Mouse (Mus musculus) CD4-positive, CD25-positive, alpha-beta regulatory T cell, adult 4 months (primary cell): ENCODE data around the gene Kcnt2. TPM values are rescaled to one million over a fixed set of nuclear protein-coding genes. Genes with fewer than 3 reads are reported as not detected.

ENCODE experiments used
- ATAC-seq: one replicate; pipeline ENCODE4 v1.8.0; 2017
- polyA plus RNA-seq, 2 experiments: library from polyadenylated mRNA; unstranded; fragments of 100-300 nt; shearing (Covaris generic); gene quantifications; one replicate each; pipeline ENCODE4 v1.2.1; 2017

The Kcnt2 gene
- polyA plus RNA-seq = not detected

DNA sequence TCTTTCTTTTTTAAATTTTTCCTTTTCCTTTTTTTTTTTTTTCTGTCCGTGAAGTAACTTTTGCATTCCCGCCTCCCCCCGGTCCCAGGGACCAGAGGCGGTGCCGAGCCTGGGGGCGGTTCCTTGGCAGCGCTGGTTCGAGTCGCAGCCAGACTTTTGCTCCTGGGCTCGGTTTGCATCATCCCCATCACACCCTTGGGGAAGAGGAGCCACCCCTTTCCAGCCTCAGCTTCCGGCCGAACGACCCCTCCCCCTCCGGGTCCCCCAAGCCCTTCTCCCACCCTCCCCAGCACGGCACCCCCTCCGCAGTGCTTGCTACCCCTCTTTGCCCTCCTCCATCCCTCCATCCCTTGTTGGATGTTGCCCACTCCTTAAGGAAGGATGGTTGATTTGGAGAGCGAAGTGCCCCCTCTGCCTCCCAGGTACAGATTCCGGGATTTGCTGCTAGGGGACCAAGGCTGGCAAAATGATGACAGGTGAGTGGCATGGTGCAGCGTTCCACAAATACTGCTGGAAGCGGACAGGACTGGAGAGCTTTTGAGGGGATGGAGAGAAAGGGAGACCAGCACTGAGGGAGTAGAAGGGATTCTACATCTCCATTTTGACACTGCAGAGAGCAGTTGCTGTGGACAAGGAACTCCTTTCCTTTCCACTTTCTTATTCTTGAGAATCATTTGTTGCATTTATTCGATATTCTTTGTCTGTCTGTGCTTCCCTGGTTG, at the start of gene Kcnt2:
Gene Kcnt2, plus strand, starts transcription at position 283 of the 722 bp plus-strand sequence.
- ATAC-seq = no peak

DNA sequence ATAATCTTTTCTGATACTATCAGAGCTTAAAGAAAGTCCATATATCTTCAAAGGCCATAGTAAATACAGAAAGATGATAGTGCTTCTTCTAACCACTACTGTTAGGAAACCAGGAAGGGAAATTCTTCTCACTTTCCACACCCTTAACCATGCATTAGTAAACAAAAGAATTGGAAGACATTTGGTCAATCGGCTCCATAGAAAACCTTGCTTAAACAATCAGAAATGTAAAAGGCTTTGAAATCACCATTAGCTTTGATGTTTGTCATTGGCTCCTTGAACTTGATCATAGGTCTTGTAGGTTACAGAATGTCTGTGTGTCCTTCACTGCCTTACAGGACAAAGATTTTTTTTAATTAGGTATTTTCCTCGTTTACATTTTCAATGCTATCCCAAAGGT, 40.6 kb upstream of the Kcnt2 start:
- no peak for ATAC-seq

DNA sequence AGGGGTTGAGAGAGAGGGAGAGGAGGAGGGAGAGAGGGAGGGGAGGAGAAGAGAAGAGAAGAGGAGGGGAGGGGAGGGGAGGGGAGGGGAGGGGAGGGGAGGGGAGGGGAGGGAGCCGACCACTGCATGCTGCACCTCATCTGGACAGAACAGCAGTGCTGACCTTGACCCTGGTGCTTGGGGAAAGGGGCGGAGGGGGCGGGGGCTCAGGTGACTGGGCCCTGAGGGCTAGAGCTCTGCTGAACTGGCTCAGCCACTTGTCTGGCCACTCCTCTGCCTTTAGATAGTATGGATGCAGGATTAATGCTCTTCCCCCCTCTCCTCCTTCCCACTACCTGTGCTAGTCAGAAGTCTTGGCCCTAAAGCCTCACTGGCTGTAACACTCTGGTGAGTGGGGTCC, 20.7 kb upstream of the Kcnt2 start:
- no peak for ATAC-seq

DNA sequence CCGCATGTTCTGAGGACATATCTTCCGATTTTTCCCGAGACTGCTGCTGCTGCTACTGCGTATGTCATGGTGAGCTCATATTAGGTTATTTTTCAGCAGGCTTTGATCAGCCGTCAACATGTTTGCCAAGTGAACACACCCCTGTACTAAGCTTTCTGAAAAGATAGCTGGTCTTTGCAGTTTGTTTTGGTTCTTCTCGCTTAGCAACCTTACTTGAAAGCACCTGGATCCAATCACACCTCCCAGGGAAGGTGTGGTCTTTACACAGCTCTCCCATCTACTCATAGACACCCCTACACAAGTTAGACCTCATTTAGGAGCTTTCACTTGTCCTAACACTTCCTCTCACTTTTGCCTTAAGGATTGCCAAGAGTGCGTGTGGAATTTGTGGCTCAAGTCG, 19.3 kb upstream of the Kcnt2 start:
- ATAC-seq = no peak

DNA sequence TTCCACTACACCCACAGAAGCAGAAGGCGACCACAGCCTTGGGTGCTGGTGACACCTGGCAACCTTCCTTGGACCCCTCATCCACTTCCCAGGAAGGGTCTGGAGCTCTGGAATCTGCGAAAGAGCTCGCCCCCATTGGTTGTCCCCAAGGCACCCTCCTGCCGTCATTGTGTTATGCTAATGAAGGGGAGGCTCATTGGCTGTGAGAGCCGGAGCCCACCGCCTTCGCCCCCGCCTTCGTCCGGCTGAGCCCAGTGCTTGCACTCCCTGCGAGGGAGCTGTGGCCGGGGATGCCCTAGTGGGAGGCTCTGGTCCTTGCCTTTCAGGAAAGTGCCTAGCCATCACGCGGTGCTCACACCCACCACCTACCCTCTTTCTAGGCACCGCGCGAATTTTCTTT, 493 bp upstream of the Kcnt2 start:
- no peak for ATAC-seq

DNA sequence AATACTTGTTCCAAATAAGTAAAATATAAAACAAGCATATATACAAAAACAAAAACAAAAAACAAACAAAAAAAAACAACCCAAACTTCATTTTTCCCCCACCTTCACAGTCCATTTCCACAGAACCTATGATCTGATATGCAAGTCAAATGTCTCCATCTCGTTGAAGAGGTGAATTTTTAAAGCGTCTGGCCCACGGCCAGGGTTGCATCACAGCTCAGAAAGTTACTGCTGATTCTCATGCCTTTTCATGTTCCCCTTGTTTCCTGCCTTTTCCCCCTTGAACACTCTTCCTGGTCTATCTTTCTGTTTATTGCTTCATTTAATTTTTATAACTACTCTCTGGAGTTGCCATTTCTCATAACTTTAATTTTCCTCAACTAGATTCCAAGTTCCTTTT, 18.7 kb downstream of the Kcnt2 start:
- ATAC-seq = no peak

DNA sequence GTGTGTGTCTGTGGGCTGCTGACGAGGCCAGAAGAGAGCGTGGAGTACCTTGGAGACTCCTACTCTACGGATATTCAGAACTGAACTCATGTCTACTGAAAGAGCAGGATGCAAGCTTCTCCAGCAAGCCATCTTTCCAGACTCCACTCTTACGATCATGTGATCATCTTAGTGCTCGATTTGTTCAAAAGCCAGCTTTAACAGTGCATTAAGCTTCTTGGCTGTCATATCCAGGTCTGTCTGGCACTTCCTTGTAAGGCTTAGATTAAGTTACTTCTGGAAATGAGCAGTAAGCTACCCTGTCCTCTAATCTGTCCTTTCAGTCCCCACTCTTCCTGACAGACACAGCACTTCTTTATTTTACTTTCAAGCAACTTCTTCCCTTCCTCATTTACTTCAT, 20.1 kb downstream of the Kcnt2 start:
- ATAC-seq = no peak

DNA sequence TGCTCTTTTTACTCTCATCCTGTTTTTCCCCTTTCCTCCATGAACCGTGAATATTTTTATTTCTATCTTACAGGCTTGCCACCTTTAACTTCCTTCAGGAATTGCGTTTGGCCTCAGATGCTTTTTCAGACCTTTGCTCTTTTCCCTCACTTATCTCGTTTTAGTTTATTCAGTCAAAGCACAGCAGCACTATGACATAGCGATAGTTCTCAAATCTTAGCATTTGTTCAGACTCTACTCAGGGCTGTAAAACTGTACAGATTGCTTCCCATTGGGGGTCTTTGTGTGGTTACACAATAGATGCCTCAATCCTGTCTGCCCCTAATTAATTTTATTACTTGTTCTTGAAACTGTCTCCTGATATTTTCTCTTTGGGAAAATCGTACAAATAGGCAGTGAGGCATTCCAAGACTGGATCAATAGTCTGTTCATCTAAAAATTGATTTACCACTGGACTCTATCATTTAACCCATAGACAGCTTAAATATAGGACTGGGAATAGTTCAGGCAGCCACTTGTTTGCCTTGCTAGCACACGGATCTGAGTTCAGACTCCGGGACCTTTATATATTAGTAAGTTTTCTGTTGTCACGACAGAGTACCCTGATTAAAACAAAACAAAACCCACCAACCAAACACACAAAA, 20.8 kb downstream of the Kcnt2 start:
- ATAC-seq = no peak

DNA sequence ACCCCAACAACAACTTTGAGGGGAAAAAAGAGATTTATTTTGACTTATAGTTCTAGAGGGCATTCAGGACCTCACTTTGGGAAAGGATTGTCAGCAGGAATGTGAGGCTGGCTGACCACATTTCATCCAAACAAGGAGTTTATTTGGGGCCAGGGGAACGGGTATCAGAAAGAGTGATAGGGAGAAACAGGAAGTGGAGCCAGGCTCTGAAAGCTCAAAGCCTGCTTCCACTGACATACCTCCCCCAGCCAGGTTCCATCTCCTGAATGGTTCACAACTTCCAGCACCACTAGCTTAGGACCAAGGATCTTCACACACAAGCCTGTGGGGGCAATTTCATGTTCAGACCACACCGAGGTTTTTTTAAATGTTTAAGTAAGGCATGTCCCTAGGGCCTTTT, 21.3 kb downstream of the Kcnt2 start:
- no peak for ATAC-seq

DNA sequence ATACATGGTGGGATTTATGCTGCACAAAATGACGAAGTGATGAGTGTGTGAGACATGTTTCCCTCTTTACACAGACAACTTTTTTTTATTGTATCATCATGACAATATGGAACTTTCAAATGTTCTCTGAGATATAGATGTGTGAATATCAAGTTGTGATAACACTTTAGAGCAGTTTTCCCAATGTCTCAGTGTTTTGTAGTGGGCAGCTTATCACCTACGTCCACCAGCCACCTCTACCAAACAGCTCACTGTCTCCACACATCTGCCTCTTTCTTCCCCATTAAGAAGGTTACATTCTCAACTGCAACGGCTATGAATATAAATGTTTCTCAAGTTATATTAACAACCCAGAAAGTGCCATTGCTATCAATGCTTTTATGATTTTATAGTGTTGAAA, 27.7 kb downstream of the Kcnt2 start:
- no peak for ATAC-seq

DNA sequence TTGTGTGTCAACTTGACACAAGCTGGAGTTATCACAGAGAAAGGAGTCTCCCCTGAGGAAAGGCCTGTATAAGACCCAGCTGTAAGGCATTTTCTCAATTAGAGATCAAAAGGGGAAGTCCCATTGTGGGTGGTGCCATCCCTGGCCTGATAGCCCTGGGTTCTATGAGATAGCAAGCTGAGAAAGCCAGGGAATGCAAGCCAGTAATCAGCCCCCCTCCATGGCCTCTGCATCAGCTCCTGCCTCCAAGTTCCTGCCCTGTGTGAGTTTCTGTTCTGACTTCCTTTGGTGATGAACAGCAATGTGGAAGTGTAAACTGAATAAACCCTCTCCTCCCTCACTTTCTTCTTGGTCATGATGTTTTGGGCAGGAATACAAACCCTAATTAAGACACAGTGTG, 29.9 kb downstream of the Kcnt2 start:
- ATAC-seq = no peak

DNA sequence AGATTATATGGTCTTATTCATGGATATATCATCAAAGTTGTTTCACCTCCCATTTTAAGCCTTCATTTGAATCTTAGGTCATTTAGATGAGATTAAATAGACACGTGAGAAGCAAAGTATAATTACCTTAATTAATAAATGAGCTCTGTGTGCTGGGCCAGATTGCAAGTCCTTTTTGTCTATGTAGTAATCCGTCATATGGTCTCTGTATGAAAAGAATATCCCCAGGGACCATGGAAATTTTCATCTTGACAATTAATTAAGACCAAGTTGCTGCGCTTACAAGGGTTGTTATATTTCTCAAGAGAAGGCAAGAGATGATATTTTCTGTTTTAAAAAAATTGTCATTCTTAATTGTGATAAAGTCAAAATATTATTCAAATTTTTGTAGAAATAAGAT, 47.2 kb downstream of the Kcnt2 start:
- no peak for ATAC-seq

DNA sequence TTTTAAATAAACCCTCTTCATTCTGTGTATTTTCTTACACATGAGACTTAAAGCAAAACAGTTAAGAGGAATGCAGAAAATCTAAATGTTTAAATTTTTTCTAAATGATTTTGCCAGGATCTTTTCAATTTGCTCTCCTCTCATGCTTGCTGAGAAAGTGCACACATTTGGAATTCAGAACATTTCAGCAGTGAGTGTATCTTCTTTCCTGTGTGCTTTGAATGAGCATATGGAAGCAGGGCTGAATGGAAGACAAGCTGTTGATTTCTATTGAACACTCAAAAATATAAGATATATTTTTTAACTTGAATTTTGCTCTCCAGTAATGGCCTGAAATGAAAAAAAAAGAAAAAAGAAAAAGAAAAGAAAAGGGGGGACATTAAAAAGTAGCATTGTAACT, 49.5 kb downstream of the Kcnt2 start:
- ATAC-seq = no peak

DNA sequence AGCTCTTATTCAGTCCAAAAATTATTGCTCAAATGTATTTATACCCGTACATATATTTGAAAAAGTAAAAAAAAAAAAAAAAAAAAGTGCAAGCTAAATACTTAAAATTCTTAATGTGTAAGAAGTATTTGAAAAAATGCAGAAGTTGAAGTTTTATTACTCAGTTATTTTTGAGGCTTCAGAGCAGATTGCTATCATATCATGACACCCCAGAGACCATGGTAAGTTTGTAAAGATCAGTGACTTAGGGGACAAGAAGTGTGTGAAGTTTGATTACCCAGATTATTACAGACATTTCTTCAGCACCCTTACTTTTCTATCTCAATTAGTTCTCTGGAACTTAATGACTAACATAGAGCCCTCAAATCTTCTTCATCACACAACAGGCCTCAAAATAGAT, 58.3 kb downstream of the Kcnt2 start:
- ATAC-seq = no peak

DNA sequence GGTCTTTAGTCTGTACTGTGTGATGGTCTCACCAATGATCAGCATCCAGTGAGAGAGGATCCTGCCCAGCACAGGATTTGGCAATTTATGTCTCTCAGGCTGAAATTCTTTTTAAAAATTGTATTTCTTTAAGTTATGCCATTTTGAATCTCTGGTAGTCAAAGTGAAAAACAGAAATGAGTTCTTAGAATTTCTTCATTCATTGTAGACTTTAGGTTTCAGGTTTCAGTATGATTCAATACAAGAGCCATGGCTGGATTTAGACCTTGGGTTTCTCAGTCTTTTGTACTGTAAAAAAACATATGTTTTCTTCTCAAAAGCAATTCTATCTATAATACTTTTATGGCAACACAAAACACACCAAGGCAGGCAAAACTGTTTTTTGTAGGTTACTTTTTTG, 59.4 kb downstream of the Kcnt2 start:
- no peak for ATAC-seq

DNA sequence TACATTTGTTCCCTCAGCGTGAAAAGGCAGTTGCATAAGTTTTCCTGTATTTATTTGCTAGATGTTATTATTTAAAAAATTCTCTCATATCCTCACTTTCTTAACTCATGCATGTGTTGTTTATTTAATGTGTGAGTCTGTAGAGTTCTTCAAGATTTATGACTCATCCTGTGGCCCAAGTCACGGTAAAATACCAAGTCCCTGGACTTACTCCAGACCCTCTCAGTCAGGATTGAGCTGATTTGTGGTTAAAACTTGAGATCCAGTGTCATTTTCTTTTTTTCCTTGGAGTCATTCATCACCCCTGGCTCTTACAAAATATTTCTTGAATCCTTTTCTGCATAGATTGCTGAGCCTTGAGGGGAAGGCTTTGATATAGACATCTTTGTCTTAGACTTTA, 60.4 kb downstream of the Kcnt2 start:
- ATAC-seq = no peak

DNA sequence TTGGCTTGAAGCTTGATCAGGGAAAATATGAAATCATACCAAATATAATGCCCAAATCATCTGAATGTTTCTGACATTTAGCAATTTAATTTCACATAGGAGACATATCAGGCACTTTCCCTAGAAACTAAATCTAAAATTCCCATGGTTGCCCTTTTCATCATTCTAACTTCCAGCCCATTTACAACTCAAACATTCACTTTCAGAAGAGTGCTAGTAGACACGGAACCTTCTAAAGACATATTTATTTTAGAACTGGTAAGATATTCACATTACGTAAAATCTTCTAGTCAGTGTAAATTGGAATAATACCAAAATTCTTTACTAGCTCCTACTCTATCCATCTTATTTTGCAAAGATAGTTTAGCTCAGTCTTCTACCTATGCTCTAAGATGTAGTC, 64.8 kb downstream of the Kcnt2 start:
- no peak for ATAC-seq

DNA sequence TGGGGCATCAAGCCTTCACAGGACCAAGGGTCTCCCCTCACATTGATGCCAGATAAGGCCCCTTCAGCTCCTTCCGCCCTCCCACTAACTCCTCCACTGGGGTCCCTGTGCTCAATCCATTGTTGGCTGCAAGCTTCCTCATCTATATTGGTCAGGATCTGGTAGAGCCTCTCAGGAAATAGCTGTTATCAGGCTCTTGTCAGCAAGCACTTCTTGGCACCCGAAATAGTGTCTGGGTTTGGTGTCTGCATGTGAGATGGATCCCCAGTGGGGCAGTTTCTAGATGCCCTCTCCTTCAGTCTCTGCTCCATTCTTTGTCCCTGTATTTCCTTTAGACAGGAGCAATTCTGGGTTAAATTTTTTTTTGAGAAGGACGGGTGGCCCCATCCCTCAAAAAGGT, 79.1 kb downstream of the Kcnt2 start:
- no peak for ATAC-seq

DNA sequence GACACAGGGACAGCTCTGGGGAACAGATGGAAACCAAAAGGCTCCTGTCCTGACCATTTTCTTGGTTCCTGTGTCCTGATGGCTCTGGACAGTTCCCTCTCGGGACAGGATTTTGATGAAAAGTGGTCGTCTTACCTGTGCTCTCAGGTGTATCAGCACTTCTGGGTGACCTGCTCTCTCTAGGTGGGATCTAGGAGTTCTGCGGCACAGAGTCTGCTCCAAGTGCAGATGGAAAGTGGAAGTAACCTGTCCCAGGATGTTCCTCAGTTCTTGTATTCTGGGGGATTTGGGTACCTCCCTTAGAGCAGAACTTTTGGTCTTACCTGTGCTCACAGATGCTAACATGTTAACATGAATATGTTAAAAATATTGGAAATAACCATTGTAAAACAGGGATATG, 80.8 kb downstream of the Kcnt2 start:
- no peak for ATAC-seq

DNA sequence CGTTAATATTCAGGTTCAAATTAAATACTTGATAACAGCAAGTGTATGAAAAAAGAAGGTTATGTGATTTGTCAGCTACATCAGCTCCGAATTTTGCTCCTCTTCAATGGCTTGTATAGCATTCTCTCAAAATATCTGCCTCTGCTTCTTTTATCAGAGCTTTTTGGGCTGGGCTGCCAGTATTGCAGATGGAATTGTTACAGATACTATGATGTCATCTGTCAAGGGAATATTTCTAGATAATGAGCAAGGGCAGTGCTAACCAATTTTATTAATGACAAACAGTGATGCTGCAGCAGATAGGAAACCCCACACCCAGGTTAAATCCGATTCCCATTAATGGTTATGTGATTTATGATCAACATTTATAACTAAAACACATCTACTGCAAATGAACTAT, 87.7 kb downstream of the Kcnt2 start:
- ATAC-seq = no peak

DNA sequence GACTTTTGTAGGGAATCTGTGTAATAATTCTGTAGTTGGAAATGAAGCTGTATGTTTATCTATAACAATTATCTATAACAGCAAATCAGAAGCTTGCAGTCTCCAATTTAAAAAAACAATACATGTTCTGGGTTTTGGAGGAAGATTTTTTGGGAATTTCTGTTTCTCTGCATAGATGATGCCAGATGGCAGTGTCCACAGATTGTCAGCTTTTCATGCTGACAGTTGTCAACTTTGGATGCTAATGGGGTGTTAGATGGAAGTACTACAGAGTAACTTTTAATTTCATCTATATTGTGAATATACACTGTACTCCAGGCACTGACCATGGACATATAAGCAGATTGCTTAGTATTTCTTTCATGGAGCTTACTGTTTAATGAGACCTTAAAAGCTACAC, 92.5 kb downstream of the Kcnt2 start:
- no peak for ATAC-seq

DNA sequence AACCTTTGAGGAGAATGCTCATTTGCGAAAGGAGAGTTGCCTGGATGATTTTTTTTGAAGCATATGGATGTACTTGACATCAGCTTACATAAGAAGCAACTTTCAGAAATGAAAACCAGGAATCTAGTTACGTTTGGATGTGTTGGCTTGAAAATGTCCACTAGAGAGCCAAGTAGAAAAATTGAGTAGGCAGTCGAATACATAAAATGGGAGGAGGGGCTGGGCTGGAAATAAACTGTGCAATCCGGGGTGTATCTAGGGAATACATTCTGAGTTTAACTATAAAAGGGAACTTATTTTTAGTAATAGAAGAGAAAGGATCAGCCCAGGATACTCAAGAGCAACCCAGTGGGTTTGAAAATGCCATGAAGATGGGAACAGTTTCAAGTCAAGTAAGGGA, 93.4 kb downstream of the Kcnt2 start:
- no peak for ATAC-seq

DNA sequence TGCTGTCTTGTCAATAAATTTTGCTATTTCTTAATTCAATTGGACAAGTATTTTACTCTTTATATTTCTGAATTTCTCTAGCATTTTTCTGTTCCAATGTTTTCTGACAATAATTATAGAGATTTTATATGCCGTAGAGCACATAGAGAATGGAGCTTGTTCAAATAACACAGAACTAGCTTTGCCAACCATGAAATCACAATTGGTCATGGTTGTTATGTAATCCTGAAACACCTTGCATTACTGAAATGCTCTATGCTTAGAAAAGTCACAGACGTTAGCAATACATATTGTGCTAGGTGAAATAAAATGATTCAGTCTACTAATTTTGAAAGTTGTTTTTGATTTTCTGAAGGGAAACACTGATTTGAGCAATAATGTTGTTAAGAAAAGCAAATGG, 118.8 kb downstream of the Kcnt2 start:
- no peak for ATAC-seq

DNA sequence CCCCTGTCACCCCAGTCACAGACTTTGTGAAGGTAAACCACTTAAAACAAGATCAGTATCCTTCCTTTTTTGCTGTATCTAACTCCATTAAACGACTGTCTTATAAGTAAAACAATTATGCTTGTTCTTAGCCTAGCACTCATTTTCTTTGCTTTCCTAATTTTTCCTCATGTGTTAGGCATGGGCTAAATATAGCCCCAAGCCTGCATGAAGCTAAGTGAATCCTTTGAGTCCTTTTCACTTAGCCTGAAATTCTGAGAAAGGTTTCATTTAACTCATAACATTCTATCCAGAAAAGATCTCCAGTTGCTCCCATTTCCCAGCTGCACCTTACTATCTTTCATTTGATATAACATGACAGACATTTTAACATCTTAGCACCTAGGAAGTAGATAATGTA, 127.6 kb downstream of the Kcnt2 start:
- no peak for ATAC-seq

DNA sequence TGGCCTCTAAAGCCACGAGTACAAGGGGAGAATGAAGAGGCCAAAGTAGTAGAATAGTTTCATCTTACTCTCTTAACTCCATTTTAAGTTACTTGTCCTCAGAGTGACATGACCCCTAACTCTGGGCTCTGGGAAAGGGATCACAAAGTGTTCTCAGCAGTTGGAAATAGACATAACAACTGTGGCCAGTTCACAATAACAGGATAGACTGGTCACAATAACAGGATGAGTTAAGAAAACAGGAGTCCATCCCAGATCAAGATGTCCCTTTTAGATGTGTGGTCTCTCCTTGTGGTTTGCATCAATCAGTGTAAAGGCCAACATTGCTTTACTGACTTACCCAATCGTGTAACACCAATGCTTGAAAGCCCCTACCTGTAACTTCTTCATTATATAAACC, 132.8 kb downstream of the Kcnt2 start:
- ATAC-seq = no peak
